Mouse (Mus musculus) urinary bladder, postnatal 36 days (tissue): ENCODE results near the gene Zfp874a.
"Not testable (repeated sequence)": the region's sequence is repeated elsewhere in the genome, so short reads cannot be mapped to it uniquely, and the experiment has no call there.

Experiments used
- DNase-seq, 2 experiments: peaks; one replicate each; pipeline ENCODE4 v3.0.0; 2022; ENCODE audit warnings: low spot score in 2 of 2, mixed read lengths in 1 of 2

Zfp874a gene

DNA sequence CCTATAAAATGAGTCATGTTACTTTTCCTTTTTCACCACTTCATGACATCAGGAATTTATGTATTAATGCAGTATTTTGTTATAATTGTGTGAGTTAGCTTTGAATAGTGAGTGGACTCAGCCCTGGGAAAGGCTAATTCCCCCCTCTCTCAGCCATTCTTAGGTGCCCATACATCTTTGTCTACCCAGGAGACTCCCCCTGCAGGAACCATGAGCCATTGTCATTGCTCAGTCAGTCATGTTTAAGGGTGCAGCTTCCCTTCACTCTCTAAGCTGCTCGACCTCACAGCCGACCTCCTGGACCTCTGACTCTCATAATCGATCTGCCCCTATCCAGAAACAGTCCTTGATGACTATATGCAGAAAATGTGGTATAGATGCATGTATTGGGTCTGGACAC lies 75.2 kb downstream of the Zfp874a start:
- not testable (repeated sequence) for DNase-seq

DNA sequence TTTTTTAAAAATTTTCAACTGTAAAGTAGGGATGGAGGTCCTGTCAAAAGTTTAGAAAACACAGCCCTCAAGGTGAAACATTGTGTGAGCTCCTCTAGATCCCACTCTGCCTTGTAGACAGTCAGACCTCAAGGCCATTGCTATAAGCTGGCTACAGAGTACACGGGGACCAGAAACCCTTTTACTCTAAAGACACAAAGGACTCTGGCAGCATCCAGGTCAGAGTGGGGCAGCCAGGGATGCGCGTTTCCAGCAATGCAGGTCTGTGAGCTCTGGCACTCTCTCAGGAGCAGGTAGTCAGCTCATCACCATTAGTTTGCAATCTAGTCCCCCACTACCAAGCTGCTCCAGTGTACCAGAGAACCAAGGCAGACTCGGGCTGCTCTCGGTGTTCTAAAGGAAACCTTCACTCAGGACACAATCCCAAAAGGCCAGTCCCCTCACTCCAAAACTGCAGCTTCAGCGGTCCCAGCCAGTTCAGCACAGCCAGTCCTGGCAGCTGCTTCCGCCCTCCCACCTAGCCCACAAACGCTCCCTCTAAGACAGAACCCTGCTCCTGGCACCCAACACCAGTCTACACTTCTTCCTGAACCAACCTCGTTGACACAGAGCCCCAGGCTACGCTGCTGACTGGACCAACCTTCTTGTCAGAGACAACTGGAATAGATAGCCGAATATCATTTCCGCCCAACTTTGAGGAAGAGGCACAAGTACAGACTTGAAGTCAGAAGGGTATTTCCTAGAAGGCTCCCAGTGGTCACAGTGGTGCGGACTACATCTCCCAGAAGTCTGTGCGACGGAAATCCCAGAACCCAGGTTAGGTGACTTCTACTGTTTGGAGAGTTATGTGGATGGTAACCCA lies 76.1 kb downstream of the Zfp874a start, which contains the start of the genes Gm28041 and Zfp456:
TSS of gene Gm28041 (minus strand) at position 684 of the 862 bp plus-strand sequence.
TSS of gene Zfp456 (minus strand) at position 761 of the 862 bp plus-strand sequence.
- peak; percentile 71 to 79 for DNase-seq
